Mouse (Mus musculus) G1E-ER4 (cell line): ENCODE data around the gene Prdx3. TPM values are rescaled to one million over a fixed set of nuclear protein-coding genes. Genes with fewer than 3 reads are reported as not detected.
A peak's percentile ranks its signal among the peaks of the same experiment; 100 is the strongest.

Experiments used
- GATA1 ChIP-seq: IDR thresholded peaks from one replicate; pipeline ENCODE4 v1.8.0; 2012; ENCODE audit warnings: low read length, inconsistent platforms
- polyA plus RNA-seq: library from polyadenylated mRNA; stranded (reverse); fragments of >175 nt; gene quantifications from 2 replicates; pipeline ENCODE4 v1.2.3, GENCODE M21; 2012

The Prdx3 gene
- polyA plus RNA-seq, 1 experiment = 19.5 TPM

DNA sequence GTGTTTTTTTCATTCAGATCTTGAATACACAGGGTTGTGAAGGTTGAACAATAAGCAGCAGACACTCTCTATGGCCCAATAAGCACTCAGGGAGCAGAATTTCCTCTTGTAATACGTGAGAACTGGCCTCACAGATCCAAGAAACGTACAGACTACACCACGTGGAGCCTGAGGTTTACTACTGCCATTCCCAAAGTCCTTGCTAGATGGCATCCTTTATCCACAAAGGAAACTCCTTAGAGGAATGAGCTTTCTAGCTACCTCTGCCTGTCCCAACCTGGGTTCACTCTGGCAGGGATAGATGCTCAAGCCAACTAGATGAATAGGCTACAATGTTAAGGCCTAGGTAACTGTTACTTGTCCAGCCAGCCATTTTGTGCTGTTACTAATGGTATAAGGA lies 8.8 kb upstream of the Prdx3 start:
- TF ChIP-seq GATA1 = no peak

DNA sequence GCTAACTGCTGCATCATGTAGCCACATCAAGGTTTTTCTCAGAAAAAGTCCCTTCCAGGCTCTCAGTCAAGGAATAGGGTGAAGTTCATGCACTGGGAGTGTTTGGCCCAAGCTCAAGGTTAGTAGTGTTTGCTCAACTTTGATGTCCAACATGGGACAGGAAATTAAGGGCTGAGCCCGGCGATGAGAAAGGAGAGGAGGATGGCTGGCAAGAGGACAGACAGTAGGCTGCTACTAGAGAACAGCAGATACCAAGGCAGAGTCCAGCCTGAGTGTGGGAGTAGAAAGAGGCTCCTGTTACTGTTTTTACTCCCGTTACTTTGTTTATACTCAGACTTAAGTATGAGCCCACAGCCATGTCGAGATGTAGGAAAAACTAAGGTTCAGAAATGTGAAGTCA lies 855 bp downstream of the Prdx3 start:
- no peak for TF ChIP-seq GATA1

DNA sequence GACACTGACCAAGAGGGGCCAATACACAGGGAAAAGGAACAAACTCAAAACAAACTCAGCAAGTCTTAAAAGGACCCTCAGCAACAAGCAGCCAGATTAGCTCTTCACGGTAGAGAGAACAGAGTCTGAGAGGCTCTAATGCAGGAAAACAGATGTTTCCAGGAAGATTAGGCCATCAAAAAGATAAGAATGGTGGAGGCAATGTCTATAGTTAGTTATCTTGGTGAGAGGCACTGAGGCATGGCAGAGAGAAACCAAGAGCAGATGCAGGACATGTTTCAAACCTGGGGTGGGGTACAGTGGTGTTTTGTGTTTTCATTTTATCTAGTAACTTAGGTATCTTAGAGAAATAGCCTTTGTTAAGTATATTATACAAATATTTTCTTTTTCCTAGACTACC lies 2.1 kb downstream of the Prdx3 start:
- TF ChIP-seq GATA1 = peak; percentile 97

DNA sequence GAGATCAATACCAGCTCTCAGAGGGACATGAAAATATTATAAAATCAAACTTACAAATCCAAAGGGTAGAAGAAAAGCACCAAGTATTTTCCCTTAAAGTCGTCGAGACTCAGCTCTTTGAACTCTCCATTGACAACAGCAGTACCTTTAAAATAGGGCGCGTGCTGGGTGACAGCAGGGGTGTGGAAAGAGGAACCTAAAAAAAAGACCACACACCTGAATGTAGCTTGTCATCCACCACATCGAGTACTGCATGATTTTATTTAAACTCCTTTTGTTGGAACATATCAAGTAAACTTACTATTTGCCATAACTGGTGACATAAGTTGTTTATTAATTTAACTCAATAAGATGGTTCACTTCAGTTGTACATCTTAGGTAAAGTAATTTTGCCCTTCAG lies 3.0 kb downstream of the Prdx3 start:
- TF ChIP-seq GATA1 = no peak

DNA sequence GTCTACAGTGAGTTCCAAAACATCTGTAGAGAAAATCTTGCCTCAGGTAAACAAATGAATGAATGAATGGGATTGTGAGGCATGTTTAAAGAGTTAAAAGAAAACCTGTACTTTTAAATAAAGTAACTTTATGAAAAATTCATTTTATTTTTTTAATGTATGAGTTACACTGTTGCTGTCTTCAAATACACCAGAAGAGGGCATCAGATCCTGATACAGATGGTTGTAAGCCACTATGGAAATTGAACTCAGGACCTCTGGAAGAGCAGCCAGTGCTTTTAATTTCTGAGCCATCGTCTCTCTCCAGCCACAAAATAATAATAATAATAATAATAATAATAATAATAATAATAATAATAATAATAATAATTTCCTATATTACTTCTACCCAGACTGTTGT lies 3.9 kb downstream of the Prdx3 start:
- no peak for TF ChIP-seq GATA1

DNA sequence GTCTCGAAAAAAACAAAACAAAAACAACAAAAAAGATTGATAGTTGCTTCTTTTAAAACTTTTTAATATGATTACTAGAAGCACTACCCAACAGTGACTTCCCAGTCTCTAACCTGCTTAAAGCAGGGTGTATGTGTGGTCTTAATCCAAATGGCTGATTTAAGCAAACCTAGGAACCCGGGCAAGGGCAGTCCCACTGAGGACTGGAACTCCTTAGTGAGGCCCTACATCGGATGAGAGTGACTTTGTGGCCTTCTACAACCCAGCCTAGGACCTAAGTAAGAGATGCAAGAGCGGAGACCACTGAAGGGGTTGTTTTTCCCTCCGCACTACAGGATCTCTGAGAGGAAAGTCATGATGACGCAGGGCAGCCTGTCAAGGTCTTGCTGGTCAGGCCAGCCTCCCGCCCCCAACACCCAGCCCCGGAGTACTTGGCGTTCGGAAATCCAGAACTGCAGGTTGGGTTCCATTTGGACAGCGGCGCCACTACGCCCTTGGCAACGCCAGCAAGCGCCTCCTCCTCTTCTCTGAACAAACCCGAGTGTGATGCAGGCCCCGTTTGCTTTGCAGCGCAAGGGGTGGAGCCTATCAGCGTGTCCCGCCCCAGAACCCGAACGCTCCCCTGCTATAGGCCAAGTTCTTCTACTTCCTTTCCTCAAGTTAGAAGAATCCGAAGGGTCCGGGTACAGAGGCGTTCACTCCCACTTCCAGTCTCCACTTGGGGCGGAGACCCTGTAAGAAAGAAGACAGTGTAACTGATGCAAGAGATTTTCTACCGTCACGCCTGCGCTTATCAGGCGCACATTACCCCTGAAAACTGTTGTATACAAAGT lies 13.3 kb downstream of the Prdx3 start, which contains the start of gene Sfxn4:
Gene Sfxn4, minus strand, starts transcription at position 612 of the 833 bp plus-strand sequence.
- TF ChIP-seq GATA1 = no peak

DNA sequence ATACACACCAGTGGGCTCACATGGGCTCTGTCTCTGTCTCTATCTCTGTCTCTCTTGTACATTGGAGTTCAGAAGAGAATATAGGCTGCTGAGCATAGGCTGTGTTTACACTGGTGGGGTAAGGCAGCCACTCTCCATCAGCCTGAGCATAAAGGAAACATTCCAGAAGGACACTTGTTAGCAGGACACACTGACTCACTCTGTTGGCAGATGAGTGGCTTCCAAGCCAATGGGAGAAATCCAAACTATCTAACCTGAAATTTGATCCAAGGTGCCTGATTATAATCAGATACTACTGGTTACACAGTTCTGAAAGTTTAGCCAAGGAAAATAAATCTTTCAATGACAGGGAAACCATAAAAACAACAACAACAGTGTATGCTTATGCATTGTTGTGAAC lies 28.6 kb downstream of the Prdx3 start:
- no peak for TF ChIP-seq GATA1

DNA sequence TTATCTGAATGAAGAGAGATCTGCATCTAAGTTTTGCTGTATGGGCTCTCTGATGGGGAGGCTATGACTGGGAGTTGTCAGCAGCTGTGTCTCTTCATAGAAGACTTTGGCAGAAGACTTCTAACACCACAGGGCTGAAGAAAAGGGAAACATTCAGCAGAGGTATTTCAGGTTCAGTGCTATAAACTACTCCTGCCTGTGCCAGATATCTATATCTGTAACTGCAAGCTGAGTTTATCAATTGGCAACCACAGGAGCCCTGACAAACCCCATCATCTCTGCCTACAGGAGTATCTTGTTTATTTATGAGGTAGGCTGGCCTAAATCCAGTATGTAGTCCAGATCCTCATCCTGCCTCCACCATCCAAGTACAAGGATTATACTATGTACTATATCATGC lies 31.0 kb downstream of the Prdx3 start:
- TF ChIP-seq GATA1 = peak; percentile 40

DNA sequence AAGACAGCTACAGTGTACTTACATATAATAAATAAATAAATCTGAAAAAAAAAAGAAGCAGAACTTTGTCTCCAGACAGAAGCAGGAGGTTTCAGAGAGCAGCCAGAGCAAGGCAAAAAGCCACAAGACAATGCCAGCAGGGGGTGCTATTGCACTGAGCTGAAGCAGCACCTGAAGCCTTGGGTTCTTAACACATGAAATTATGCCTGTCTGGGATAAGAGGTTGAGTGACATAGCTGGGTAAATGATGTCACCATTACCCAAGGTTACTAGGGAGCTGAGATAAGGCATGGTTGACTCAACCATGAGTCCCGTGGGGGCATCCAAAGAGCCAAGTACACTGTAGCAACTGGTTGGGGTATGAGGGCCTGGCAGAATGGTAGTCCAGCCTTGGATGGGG lies 36.6 kb downstream of the Prdx3 start:
- TF ChIP-seq GATA1 = no peak

DNA sequence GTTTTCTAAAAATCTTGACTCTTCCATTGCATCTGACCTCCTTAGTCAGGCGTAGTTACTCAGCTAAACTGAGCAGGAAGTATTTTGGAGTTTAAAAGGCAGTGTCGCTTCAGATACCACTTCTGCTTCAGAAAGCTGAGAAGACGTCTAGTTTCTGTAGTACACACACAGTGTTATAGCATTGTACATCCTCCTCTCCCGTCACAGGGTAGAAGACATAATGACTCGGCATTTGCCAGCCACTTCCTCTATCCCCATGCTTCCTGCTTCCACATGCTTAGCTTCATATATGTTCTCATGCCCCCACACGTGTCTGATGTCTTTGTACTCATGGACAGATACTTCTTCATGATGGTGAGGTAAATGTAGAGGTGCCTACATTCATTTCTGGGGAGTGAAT lies 55.7 kb downstream of the Prdx3 start:
- TF ChIP-seq GATA1 = no peak

Other genes with a start within 250 kb of the Prdx3 start
- 5.3 and 7.5 TPM in 2 replicates for gene Nanos1, start 118.6 kb downstream of the Prdx3 start, polyA plus RNA-seq
- gene Eif3a, start 83.9 kb downstream of the Prdx3 start, polyA plus RNA-seq = 99.8 and 106 TPM in 2 replicates
- gene Fam45a, start 63.0 kb downstream of the Prdx3 start, polyA plus RNA-seq = 2.2 and 3.7 TPM in 2 replicates
- gene Sfxn4, start 13.1 kb downstream of the Prdx3 start, polyA plus RNA-seq = not detected in 2 replicates
- gene Grk5, start 15.2 kb upstream of the Prdx3 start, polyA plus RNA-seq = 2.6 and 2.7 TPM in 2 replicates